Mouse (Mus musculus) c-Kit-positive CD71-positive TER-119-positive erythroid progenitor cells, embryonic 14.5 days (primary cell): ENCODE measurements around the gene Myo16.

Source experiments
- DNase-seq: peaks from one replicate; pipeline ENCODE4 v3.0.0-alpha.2; 2013; ENCODE audit warnings: low spot score

Myo16 gene

DNA sequence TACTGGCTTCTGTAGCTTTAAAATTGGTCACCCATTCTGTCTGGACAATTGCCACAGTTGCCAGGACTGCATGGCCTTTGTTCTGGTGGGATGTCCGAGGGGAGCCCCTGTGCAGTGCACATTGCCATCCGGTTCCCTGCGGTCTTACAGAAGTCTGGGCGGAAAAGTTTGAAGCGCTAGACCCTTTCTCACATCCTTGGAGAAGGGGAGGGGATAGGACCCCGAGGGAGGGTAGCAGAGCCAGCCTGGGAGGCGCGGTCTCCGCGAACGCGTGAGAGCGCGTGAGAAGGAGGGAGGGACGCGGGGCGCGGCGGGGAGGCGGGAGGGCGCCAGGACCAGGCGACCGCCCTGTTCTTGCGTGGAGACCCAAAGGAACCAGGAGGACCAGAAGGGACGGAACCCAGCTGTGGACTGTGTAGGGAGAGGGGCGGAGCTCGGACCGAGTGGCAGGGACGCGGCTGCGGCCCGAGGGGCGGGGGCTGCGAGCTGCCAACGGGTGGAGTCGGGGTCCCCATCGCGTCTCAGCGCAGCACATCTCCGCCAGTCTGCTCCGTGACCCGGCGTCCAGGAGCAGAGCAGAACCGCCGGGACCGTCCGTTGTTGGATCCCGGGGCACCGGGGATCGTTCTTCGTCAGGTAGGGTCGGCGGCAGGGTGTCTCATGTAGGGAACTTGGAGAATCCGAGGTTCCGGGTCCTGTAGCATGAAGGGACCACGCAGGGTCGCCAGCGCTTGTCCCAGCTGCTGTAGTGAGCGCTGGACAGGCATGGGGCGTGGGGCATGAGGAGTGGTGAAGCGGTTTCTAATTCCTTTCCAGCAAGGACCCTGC is at the start of gene Myo16:
Myo16 (plus strand) TSS at position 301 of the 828 bp plus-strand sequence.
- no peak for DNase-seq

DNA sequence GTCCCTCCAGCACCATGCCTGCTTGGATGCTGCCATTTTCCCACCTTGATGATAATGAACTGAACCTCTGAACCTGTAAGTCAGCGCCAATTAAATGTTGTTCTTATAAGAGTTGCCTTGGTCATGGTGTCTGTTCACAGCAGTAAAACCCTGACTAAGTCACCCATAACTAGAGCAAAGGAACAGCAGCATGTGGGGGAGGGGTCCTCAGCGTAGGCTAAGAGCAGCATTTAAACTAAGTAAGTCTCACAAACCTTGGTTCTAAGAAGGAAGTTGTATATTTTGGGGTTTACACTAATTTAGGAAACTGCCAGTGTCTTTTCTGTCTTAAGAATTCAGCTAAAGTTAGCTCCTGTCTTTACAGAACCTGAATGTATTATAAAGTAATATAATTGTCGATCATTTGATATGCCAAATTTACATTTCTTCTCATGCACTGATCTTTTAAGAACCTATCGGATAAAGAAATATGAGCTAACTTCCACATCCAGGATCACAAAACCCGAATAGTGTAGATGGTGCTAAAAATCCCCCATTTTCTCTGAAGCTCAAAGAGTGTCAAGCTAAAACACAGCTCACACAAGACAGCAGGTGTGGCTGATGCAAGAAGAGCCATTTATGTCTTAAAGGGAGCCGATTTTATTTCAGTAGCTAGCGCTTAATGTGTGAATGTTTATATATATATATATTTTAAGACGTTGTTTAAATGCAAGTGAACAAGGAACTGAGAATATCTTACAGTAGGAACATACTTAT is 45.0 kb upstream of the Myo16 start:
- no peak for DNase-seq

DNA sequence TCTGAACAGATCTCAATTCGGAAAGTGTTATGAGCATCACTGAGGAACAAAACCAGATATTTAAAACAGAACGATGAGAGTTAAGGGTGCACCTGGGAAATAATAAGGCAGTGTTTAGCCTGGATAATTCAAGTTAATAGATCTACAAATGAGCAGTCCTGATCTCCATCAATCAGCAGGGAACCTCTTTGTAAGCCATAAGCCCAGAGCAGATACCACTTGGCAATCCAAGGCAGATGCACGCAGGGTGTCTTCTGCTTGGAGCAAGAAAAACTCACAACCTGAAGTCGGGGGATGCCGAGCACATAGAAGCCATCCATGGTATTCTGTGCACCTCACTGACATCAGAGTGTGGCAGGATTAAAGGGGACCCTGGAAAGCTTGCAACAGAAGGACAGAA is 31.0 kb upstream of the Myo16 start:
- no peak for DNase-seq

- no peak for DNase-seq
These were observed 30.3 kb upstream of the Myo16 start for GRCm38 (mm10) chr8:10123412-10123811.

- no peak for DNase-seq
These were observed 28.0 kb upstream of the Myo16 start for GRCm38 (mm10) chr8:10125684-10126083.

DNA sequence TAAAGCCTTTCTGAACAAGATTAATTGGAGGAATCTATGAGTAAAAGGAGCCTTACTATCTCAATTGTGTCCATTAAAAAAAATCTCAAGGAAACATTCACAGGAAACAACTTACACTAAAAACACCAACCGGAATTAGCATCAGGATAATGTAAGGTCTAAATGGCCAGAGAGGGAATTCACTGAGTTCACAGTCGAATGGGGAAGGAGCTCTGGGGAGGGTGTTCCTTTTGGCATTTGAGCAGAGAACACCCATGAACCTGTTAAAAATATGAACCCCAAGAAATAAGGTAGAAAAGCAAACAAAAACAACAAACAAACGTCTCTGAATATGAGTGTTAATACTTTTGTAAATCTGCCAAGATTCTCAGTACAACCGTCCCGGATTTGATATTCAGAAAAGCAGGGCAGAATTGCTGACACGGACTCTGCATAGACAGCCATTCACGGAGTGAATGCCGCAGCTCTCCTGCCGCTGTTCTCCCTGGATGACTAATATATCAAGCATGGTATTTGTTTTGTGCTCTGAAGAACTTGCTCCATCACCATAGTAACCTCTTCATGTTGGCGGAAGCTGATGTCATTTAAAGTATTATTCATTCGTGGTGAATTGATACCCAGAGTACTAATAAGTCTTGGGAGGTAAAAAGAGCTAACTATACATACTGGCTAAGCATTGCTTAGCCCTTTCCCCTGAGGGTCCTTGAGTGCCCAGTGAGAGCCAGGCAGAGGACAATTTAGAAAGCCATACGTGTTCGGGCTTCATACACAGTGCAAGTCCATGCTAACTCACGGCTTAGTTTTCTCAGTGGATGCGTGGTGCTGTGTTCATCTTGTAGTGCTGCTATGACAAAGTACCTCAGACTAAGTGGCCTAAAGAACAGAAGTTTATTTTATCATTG is 22.9 kb upstream of the Myo16 start:
- no peak for DNase-seq

DNA sequence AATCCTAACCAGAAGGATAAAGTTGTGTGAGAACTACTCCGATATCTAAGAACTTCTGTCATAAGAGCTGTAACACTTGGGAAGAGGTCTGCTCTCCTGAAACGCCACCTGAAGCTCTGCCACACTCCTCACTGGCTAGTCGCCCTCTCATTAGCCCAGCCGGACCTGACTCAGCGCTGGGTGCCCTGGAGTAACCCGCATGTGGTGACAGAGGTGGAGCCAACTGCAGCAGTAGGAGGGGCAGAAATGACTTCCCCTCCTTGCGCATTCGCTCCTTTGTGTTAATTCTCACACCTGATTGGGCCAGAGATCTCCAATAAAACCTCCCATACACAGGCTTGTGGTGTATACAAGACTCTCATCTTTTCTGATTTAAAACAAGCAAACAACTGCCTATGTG is 14.2 kb upstream of the Myo16 start:
- DNase-seq, result no peak

- DNase-seq, result no peak
These were observed 9.8 kb upstream of the Myo16 start for GRCm38 (mm10) chr8:10143961-10144360.

DNA sequence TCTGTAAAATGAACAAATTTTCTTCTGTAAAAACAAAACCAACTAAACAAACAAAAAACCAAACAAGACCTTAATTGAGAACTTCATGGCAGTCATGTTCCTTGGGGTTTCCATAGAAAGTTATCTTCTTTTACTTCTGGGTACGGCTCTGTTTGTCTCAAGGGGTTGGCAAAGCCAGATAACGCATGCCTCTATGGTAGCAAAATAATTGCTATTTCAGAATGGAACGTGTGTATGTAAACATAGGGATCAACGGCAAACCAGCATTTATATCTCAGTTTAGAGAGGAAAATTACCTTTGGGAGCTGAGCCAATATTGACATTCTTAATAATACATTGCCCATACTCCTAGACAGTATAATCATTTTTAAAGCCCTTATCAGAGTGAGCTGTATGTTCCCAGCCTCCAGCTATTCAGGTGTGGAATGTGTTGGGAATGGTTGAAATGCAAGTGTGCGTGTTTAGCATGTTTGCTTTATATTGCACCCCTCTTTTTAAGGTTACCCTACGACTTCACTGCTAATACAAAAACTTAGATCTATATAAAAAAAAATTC is 1.9 kb upstream of the Myo16 start:
- no peak for DNase-seq

DNA sequence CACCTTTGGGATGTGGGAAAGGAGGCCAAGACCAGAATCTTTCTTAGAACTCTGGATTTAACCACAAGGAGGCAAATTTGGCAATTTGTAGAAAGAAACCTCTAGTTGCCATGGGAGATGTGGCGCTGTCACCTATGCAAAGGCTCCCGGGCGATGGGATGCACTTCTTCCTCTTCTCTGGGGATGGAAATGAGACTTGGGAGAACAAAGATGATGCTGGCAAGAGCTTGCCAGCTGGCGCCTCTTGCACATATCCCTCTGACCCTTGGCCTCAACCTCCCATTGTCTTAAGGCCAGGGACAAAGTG is 681 bp downstream of the Myo16 start:
- no peak for DNase-seq

DNA sequence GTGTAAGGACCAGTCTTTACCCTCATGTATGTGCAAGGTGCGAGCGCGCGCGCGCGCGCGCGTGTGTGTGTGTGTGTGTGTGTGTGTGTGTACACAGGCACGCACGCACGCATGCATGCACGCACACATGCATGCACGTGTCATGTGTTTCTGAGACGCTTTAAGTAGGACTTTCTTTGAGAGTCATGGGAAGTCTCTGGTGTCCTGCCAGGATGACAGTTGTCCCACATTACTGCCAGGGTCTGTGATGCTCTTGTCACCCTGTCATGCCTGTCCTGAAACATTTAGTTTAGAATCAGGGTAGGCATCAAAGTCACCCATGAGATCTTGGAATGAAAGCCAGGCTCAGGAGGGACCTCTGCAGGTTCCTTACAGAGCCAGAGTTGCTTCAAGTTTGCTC is 1.4 kb downstream of the Myo16 start:
- no peak for DNase-seq

- DNase-seq, result no peak
These were observed 7.4 kb downstream of the Myo16 start for GRCm38 (mm10) chr8:10161106-10161505.

DNA sequence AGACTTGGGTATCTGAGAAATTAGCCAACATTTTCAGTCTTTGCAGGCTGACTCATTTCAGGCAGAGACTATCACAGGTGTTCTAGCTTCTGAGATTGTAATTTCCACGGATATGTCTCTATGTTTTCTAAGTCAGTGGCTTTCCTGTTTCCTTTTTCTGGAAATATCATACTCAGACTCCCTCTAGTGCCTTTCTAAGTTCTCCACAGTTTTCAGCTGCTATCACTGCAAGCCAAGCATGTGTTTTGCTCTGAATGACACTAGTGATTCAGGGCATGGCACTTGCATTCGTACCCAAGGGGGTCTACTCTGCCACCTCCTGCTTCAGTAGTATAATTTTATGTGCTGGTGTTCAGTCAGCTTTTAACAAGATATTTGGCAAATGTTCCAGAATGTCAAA is 11.2 kb downstream of the Myo16 start:
- DNase-seq, result no peak

DNA sequence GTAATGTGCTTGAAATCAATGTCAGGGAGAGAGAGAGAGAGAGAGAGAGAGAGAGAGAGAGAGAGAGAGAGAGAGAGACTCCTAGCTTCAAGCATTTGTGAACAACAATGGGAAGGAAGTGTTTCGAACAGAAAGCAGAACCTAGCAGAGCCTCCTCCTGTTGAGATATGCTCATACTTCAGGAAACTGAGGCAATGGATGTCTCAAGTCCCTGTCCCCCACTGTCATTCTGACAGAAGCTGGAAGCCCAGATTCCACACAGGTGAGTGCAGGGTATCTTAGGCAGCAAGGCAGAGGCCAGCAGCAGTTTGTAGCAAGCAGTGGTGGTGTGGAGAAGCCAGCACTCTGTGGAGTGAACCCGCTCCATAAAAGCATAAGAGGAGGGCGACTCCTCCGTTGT is 14.6 kb downstream of the Myo16 start:
- no peak for DNase-seq

DNA sequence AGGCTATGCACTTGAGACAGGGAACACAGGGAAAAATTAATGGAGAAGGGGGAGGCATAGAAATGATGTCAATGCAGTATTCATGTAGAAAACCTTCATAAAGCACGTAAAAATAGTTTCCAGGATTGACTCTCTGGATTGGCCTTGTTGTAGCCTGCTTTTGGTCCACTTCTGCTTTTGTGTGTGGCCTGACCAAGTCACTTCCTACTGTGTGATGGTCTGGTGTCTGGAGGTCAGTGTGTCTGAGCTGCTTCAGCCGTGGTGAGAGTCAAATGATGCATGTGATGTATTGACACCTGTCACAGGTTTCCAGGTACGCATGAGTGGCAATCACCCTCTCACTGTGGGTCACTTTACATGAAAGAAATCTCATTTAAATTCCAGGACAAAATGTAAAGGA is 16.2 kb downstream of the Myo16 start:
- DNase-seq, result no peak

DNA sequence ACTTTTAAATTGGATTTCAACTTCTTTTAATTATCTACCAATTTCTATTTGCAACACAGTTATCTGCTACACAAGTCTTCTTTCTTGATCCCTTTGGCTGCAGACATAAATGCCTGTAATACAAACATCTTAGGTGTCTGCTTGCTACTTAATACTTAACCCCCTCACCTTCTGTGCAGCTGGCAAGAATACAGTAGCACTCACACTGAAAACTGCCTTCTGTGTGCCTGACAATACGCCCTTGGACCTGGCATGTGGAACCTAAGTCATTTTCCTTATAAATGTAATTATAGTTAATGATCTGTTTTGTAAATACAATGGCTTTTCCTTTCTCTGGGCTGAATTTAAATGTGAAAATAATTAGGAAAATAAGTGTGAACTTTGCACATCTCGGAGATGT is 17.6 kb downstream of the Myo16 start:
- no peak for DNase-seq

DNA sequence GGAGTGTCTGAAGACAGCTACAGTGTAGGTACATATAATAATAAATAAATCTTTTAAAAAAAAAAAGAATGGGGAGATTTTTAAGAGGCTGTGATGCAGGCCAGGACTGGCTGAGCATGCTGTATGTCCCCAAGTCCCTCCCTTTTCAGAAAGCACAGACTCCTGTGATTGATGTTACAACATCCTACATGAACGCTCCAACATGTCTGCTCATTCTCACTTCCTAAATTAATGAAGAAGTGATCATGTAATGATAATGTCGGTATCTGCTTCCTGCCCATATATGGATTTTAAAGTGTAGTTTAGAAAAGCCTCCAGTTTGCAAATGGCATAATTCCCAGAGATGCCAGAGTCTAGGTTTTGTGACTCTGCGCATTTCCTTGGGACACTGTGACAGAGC is 18.6 kb downstream of the Myo16 start:
- no peak for DNase-seq

DNA sequence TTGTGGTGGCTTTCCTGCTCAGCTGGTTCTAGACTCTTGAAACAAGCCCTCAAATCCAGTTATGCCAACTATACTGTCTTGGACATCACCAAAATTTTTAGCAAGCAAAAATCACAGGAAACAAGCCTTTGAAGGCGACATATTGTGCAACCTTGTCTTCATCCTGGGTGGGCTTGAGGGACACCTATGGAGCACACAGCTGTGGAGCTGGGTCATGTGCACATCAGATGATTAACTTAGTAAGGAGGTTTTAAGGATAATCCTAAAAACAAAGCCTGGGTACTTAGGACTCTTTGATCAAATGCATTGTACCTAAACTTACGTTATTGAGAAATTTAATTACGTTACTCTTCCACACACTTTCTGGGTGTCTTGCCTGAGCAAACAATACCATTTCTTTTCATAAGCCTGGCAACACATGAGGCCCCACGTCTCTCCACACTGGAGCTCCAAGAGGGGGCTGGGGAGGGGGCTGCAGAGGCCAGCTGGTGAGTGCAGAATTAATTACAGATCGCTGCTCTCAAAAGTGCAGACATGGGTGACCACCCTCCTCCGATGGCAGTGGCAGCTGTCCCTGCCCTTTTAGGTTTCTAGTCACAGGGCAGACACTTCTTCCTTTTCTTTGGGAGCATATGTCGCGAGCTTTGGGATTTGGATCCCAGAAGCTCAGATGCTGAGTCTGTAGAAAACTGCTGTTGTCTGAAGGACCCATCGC is 19.5 kb downstream of the Myo16 start:
- DNase-seq, result no peak

DNA sequence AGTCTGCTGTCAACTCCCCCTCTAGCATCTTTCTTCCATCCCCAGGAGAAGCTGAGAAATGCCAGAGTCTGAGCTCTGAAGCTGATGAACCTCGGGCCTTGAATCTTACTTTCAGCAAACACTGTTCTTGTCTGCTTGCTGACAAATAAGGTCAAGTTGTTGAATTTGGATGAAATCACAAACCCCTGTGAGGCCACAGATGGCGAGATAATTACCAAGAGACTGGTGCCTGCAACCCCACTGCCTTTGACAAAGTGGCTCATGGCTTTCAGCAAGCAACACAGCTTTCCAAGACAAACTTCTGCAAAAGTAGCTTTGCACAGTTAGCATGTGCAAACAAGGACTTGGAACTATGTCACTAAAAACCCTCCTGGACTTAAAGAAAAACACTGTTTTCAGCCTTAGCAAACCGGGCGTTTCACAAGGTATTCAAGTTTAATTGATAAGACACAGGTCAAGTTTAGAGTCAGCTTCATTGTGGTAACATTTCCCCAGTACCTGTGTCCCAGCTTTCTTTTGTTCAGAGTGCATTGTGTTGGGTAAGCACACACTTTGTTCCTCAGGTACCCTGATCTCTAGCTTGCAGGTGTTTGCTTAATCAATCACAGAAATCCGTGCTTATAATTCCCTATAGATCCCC is 20.6 kb downstream of the Myo16 start:
- DNase-seq, result no peak

GRCm38 (mm10) chr8:10174841-10175680 is 21.4 kb downstream of the Myo16 start:
- DNase-seq, result no peak
